Mouse (Mus musculus) lung, adult 2 months (tissue): ENCODE measurements around the gene Zfp446.

Experiments
- CTCF ChIP-seq: fragments of 200-500 bp; IDR thresholded peaks from 2 replicates; pipeline ENCODE4 v1.5.1; 2011; ENCODE audit warnings: mild to moderate bottlenecking, low read length, control low read depth; ENCODE audit not compliant: insufficient read depth
- POLR2A ChIP-seq: fragments of 200-500 bp; IDR thresholded peaks from 2 replicates; pipeline ENCODE4 v1.6.1; 2011; ENCODE audit warnings: low read depth, mild to moderate bottlenecking, control low read depth, low read length, borderline replicate concordance; ENCODE audit errors: extremely low read depth

DNA sequence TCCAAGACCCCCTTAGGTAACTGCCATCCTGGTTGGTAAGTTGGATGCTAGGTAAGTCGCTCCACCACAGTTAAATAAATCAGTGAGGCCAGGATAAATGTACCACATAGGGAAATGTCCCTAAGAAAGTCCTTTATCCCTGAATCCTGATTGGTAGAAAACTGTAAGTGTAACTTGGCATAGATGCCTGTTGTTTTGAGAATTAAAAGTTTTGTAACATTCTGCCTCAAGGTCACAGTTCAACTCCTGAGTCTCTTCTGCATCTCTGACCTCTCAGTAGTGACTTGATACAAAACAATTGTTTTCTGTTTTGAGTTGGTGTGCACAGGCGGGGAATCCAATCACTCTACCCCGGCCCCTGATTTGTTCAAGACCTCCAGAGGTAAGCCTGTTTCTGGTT lies 21.2 kb downstream of the Zfp446 start, which contains the start of gene Trim28:
- TF ChIP-seq CTCF: no peak
- TF ChIP-seq POLR2A: no peak
